Mouse (Mus musculus) neural tube, embryonic 12.5 days (tissue): ENCODE results near the gene Kdm6b. TPM values are rescaled to one million over a fixed set of nuclear protein-coding genes. Genes with fewer than 3 reads are reported as not detected.
"Not testable (repeated sequence)": the region's sequence is repeated elsewhere in the genome, so short reads cannot be mapped to it uniquely, and the experiment has no call there.

ENCODE experiments used
- ATAC-seq: fragments of 200-750 bp; cut with Nextera tagmentation; 2 replicates; pipeline ENCODE4 v1.8.0; 2017; ENCODE audit warnings: low read depth, mild to moderate bottlenecking, moderate TSS enrichment, moderate library complexity; ENCODE audit not compliant: low FRiP score
- H3K27ac ChIP-seq: fragments of 300-500 bp; sonication (generic); 2 replicates; pipeline ENCODE4 v1.5.1; 2016
- H3K27me3 ChIP-seq: fragments of 300-500 bp; sonication (generic); replicated peaks from 2 replicates; pipeline ENCODE4 v1.6.1; 2016; ENCODE audit warnings: mild to moderate bottlenecking
- H3K36me3 ChIP-seq: fragments of 300-500 bp; sonication (generic); 2 replicates; pipeline ENCODE4 v1.6.1; 2016; ENCODE audit warnings: mild to moderate bottlenecking
- H3K4me1 ChIP-seq: fragments of 300-500 bp; sonication (generic); 2 replicates; pipeline ENCODE4 v1.6.1; 2016
- H3K4me2 ChIP-seq: fragments of 300-500 bp; sonication (generic); replicated peaks from 2 replicates; pipeline ENCODE4 v1.6.1; 2016; ENCODE audit warnings: mild to moderate bottlenecking
- H3K4me3 ChIP-seq: fragments of 300-500 bp; sonication (generic); 2 replicates; pipeline ENCODE4 v1.5.1; 2016
- H3K9ac ChIP-seq: fragments of 300-500 bp; sonication (generic); 2 replicates; pipeline ENCODE4 v1.6.1; 2016; ENCODE audit warnings: mild to moderate bottlenecking
- H3K9me3 ChIP-seq: fragments of 300-500 bp; sonication (generic); 2 replicates; pipeline ENCODE4 v1.6.1; 2016; ENCODE audit warnings: mild to moderate bottlenecking
- WGBS: fragments of 180-500 bp; shearing (Covaris S2); methylation state at CpG from one replicate; pipeline ENCODE4 v1.1.7; 2016; 5-methylcytosine and 5-hydroxymethylcytosine counted together
- polyA plus RNA-seq: library from polyadenylated mRNA; unstranded; fragments of >200 nt; fragmentation: Nextera tagmentation; extraction: Ambion mirVana; gene quantifications from 2 replicates; pipeline ENCODE4 v1.2.1, GENCODE M21; 2016

Gene Kdm6b
- polyA plus RNA-seq, 1 experiment from 2014 or later: 48.6 TPM

DNA sequence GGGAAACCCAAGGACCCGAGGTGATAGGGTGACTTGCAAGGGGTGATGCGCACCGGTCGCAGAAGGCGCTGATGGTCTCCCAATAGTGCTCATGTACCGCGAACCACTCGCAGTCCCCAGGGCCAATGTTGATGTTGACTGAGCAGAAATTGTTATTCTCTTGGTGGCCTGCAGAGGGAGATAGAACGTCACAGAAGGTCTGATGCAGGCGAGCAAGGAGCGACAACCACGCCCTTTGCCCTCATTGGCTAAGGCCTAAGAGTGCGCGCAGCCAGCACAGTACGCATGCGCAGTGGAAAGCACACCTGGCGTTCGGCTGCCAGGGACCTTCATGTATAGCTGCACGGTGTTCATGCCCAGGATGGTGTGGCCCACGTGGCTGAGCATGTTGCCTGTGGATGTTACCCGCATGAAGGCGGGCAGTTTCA lies 12.3 kb downstream of the Kdm6b start:
- no peak overlapping the region for H3K4me3 ChIP-seq
- no peak overlapping the region for H3K27ac ChIP-seq
- peak; percentile 70 for ATAC-seq
- H3K27me3 ChIP-seq: peaks cover 17% of the 10 kb centered on the region
- no peak overlapping the region for H3K9ac ChIP-seq
- H3K4me2 ChIP-seq: 0 out of 2 replicates have a peak overlapping the region, but pooled peaks have one; percentile 16
- WGBS: 18% methylated on average over 22 of the region's 22 CpGs
- H3K36me3 ChIP-seq: peaks cover 73% of the 10 kb centered on the region
- no peaks in the 10 kb centered on the region for H3K9me3 ChIP-seq
- H3K4me1 ChIP-seq: peaks cover 35% of the 10 kb centered on the region

DNA sequence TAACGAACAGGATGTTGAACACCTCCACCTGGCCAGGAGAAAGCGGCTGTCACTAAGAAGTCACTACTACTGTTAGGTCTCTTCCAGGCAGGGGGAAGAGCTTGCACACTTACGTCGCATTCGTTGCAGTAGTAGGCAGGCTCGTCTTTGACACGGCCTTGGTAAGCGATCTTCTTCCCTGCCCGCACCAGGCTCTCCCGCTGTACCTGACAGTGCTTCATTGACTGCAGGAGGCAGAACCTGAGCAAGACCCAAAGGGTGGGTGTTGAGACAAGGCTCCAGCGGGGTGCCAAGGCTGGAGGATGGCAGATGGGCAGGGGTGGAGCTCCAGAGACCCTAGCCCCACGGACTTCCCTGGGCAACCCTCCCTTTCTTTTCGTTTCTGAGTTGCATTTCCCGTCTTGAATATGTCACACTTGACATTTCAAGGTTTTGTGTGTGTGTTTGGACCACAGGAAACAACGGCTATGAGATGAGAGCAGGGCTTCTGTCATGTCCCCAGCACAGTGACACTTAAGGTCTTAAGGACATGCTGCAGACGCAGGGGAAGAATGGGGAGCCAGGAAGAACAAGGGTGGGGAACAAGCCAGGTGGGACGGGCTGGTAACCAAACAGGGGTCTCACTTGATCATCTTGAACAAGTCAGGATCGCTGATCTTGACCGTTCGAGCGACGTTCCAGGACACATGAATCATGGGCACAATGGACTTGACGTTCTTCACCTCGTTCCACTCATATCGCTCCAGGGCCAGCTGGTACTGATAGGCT lies 13.2 kb downstream of the Kdm6b start:
- WGBS: 75% methylated on average over 25 of the region's 25 CpGs

DNA sequence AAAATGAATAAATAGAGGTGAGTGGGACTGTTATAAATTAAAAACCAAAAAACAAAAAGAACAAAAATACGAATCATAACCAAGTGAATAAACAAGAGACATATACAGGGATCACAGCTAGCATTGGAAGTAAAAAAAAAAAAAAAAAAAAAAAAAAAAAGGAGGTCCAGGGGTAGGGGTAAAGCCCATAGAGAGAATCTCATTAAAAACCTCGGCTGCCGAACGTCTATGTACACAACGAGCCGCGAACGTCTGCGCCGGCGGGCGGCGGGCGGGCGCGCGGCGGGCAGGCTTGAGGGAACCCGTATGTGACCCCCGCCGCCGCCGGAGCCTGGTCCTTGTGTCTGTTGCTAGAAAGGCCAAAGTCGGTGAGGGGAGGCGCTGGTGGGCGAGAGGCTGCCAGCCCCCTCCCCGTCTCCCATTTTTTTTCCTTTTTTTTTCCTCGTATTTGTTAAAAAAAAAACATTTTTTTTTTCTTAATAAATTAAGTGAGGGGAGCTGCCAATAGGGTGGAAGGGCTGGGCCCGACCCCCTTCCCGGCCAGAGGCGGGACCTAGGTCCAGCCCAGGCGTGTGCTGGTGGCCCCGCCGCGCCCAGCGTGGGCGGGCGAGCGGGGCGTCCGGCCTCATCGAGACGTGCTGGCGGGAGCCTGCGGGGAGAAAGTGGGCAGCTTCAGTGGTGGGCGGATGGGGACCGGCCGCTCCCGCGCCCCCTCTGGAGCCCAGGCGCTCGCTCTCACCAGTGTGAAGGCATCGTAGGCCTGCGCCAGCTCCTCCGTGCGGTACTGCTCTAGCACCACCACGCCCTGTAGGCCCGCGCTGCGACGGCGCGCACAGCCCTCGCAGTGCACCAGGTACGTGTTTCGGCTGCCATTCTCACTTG lies 14.0 kb downstream of the Kdm6b start:
- H3K9ac ChIP-seq: 0 out of 2 replicates have a peak overlapping the region, but pooled peaks have one; percentile 26
- H3K36me3 ChIP-seq: peaks cover 55% of the 10 kb centered on the region
- peaks cover 17% of the 10 kb centered on the region for H3K27me3 ChIP-seq
- 15% methylated on average over 66 of the region's 66 CpGs for WGBS
- H3K4me1 ChIP-seq: peaks cover 38% of the 10 kb centered on the region
- no peak overlapping the region for H3K27ac ChIP-seq
- ATAC-seq: no peak
- H3K4me2 ChIP-seq: peak overlapping the region; percentile 40
- peak overlapping the region; percentile 14; the same call in 1 of the 2 replicates for H3K4me3 ChIP-seq
- no peaks in the 10 kb centered on the region for H3K9me3 ChIP-seq

More for the DNA sequence above, 13.2 kb downstream of the Kdm6b start:
- Histone ChIP-seq H3K36me3 (peaks cover 63% of the 10 kb centered on the region), H3K4me2 (peak overlapping the region; percentile 40), H3K4me3 (peak overlapping the region; percentile 14; the same call in 1 of the 2 replicates), H3K27me3 (peaks cover 17% of the 10 kb centered on the region), H3K9me3 (no peaks in the 10 kb centered on the region), H3K9ac (0 out of 2 replicates have a peak overlapping the region, but pooled peaks have one; percentile 5), H3K4me1 (peaks cover 38% of the 10 kb centered on the region), H3K27ac (no peak overlapping the region)
- ATAC-seq: no peak

DNA sequence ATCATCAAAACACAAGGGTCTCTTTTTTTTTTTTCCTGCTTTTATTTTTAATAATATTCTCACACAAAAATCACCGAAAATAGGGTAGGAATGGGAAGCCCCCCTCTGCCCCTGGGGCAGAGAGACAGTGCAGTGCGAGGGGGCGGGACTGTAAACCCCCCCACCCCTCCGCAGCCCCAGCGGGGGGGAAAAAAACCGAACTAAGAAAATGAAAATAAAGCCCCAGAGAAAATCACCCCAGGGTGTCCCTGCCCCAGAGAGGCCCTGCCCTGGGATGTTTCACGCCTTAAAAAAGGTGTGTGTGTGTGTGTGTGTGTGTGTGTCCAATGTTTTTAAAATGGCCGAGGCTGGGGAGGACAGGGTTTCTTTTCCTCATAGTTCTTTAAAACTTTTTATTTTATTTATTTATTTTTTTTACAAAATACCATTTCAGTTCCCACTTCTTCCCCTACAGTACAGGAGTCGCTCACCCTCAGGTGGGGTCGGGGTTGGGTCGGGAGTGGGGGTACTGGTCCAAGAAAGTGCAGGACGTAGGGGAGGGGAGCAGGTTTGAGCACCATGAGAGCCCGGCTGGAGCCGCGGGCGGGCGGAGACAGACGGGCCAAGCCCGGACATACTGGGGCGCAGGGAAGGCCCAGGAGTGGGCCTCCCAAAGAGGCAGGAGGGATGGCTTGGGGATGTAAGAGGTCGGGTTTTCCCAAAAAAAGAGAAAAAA lies 14.8 kb downstream of the Kdm6b start:
- Histone ChIP-seq H3K4me1 (peaks cover 42% of the 10 kb centered on the region), H3K27ac (no peak overlapping the region), H3K9me3 (no peaks in the 10 kb centered on the region), H3K9ac (peak overlapping the region; percentile 38; the same call in 1 of the 2 replicates), H3K4me2 (peak overlapping the region; percentile 79), H3K4me3 (no peak overlapping the region), H3K27me3 (peaks cover 17% of the 10 kb centered on the region), H3K36me3 (peaks cover 47% of the 10 kb centered on the region)
- no peak for ATAC-seq
- 14% methylated on average over 21 of the region's 21 CpGs for WGBS

DNA sequence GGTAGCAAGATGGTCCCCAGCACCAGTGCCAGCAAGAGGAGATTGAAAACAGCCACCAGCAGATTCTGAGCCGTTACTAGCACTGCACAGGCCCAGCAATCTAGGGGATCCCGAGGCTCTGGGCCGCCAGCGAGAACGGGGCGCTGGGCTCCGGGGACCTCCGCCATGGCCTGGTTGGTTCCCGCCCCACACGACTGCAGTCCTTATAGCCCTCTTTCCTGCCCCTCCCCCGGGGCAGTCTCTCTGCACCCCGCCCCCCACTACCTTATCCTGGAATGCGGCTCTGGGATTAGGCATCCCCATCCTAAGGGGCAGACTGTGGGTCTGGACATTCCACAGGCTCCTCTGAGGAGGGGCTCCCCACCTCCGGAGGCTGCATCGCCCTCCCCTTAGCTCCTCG lies 15.4 kb downstream of the Kdm6b start, which contains the start of gene Tmem88:
Tmem88 (minus strand) TSS at position 176 of the 400 bp plus-strand sequence.
- ATAC-seq: no peak
- Histone ChIP-seq H3K36me3 (peaks cover 41% of the 10 kb centered on the region), H3K9me3 (no peaks in the 10 kb centered on the region), H3K4me2 (peak within 1 kb of the TSS; percentile 79), H3K27me3 (peaks cover 17% of the 10 kb centered on the region), H3K4me3 (peak within 1 kb of the TSS; percentile 7), H3K4me1 (peaks cover 42% of the 10 kb centered on the region), H3K9ac (peak within 1 kb of the TSS; percentile 82; the same call in 1 of the 2 replicates), H3K27ac (no peak within 1 kb of the TSS)
- 9% methylated on average over 16 of the region's 16 CpGs for WGBS

DNA sequence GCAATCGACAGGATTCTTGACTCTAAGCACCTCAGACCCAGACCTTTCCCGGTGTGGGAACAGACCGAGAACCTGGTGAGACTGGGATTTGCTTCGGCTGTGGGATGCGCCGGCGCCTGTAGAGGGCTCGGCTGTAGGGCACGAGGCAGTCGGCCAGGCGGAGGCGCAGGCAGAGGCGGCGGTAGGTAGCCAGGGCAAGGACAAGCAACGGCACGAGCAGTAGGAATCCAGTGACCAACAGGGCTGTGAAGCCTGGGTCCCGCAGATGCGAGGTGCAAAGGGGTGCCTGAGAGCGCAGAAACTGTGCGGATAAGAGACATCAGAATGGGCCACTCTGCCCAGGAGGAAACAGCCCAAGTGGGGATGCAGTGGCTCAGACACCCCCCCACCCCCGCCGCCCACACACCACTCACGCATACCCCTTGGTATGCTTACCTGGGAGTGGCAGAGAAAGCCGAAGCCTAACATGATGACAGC lies 15.9 kb downstream of the Kdm6b start:
- Histone ChIP-seq H3K9ac (peak overlapping the region; percentile 38; the same call in 1 of the 2 replicates), H3K4me1 (peaks cover 42% of the 10 kb centered on the region), H3K27ac (no peak overlapping the region), H3K9me3 (no peaks in the 10 kb centered on the region), H3K36me3 (peaks cover 37% of the 10 kb centered on the region), H3K4me3 (peak overlapping the region; percentile 7), H3K27me3 (peaks cover 17% of the 10 kb centered on the region), H3K4me2 (peak overlapping the region; percentile 79)
- WGBS: 14% methylated on average over 24 of the region's 24 CpGs
- ATAC-seq: no peak

DNA sequence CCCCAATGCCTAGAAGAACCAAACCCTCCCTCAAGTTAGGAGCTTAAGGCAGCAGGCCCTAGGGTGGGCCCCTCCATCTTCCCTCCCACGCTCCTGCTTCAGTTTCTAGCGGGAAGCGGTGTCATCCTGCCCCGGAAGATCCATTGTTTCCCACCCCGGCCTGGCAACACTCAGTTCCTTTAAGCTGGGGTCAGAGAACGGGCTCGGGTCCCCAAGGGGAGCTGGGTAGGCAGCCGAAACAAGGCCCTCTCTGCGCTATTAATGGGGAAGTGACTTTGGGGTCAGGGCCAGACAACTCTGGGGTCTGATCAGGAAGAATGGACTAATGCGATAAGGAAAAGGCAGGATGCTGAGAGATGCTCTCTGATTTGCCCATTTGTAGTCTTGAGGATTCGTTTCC lies 16.7 kb downstream of the Kdm6b start:
- Histone ChIP-seq H3K9me3 (no peaks in the 10 kb centered on the region), H3K36me3 (peaks cover 32% of the 10 kb centered on the region), H3K9ac (peak overlapping the region; percentile 82), H3K27ac (no peak overlapping the region), H3K27me3 (peaks cover 17% of the 10 kb centered on the region), H3K4me3 (peak overlapping the region; percentile 73; the same call in 1 of the 2 replicates), H3K4me1 (peaks cover 42% of the 10 kb centered on the region), H3K4me2 (peak overlapping the region; percentile 79)
- no peak for ATAC-seq
- 26% methylated on average over 11 of the region's 11 CpGs for whole genome bisulfite sequencing

DNA sequence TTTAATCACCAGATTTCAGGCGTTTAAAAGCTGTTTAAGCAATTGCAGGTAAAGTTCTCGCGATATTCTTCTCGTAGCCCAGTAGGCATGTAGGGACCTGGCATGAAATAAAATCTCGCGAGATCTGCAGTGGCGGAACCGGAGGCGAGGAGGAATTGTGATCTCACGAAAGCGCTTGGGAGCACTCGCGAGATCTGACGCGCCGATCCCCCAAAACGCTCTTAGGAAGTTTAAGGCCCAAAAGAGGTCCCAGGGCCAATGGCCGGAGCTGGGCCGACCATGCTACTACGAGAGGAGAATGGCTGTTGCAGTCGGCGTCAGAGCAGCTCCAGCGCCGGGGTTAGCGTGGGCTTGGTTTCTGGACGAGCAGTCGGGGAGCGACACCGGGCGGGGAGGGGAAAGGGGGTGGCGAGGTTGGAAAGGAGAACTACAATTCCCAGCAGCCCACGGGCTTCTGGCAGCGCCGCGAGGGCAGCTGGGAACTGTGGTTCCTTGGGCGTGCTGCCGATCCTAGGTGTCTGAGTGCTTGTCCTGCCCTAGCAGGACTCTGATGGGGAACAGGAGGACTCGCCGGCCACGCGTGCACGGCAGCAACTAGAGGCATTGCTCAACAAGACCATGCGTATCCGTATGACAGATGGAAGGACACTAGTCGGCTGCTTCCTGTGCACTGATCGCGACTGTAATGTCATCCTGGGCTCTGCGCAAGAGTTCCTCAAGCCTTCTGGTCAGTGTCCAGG lies 17.7 kb downstream of the Kdm6b start:
- H3K27ac ChIP-seq: peak overlapping the region; percentile 85; the same call in 1 of the 2 replicates

DNA sequence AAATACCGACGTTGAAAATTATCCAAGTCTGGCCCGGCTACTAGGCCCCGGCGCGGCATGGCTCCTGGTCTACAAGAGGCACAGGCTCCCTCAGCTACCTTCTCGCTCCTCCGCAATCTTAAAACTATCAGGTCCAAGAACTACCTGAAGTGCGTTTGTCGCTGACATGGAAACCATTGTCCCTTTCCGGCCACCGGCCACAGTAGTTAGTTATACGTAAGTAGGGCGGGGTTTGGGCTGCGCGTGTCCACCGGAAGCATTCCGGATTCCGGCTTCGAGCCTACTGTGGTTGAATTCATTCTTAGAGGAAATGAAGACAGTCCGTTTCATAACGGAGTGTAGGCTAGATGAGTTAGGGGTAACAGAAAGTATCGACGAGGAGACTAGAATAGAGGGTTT lies 18.2 kb downstream of the Kdm6b start, which contains the start of the genes Naa38 and Cyb5d1:
Naa38 (plus strand) TSS at position 253 of the 399 bp plus-strand sequence.
Cyb5d1 (minus strand) TSS at position 397 of the 399 bp plus-strand sequence.
- Histone ChIP-seq H3K27ac (peak within 1 kb of the TSS; percentile 85; the same call in 1 of the 2 replicates), H3K36me3 (peaks cover 16% of the 10 kb centered on the region), H3K4me2 (peak within 1 kb of the TSS; percentile 79), H3K9ac (peak within 1 kb of the TSS; percentile 82), H3K4me1 (peaks cover 38% of the 10 kb centered on the region), H3K4me3 (peak within 1 kb of the TSS; percentile 73)
- not testable (repeated sequence) for H3K9me3 ChIP-seq, H3K27me3 ChIP-seq
- under 1% methylated on average over 24 of the region's 24 CpGs for WGBS
- ATAC-seq: peak; percentile 74

More for the DNA sequence above, 17.7 kb downstream of the Kdm6b start:
- Histone ChIP-seq H3K4me2 (peak overlapping the region; percentile 79), H3K4me1 (peaks cover 38% of the 10 kb centered on the region), H3K9ac (peak overlapping the region; percentile 82), H3K36me3 (peaks cover 22% of the 10 kb centered on the region), H3K27me3 (peaks cover 15% of the 10 kb centered on the region), H3K9me3 (no peaks in the 10 kb centered on the region), H3K4me3 (peak overlapping the region; percentile 73)
- ATAC-seq: peak; percentile 86
- WGBS: under 1% methylated on average over 48 of the region's 48 CpGs

DNA sequence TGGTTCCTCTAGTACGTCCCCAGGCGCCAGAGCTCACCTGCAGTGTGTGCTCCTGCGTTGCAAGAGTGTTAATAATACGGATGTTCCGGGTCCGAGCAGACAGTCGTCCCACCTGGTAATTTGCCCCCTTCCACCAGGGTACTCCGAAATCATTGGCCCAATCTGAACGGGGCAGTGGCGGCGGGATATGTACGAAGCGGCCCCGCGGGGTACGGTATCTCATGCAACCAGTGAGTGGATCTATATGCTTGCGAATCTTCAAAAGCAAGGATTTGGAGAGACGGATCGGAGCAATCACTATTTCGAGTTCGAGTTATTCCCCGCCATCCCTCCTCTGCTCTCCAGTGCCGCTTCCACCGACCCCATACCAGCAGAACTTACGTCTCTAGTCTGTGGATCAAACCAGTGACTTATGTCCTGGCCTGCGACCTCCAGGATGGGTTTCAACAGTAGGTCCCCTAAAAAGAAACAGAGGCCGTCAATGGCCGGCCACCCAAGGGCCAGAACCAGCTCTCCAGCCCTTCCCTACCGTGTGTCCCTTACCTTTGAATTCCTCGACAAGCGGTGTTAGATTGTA lies 18.8 kb downstream of the Kdm6b start:
- 2% methylated on average over 31 of the region's 31 CpGs for WGBS
- not testable (repeated sequence) for H3K27ac ChIP-seq
- peaks cover 32% of the 10 kb centered on the region for H3K4me1 ChIP-seq

More for the DNA sequence above, 18.8 kb downstream of the Kdm6b start:
- ATAC-seq, H3K9me3 ChIP-seq, H3K27me3 ChIP-seq: not testable (repeated sequence)
- peak overlapping the region; percentile 82 for H3K9ac ChIP-seq
- H3K4me3 ChIP-seq: peak overlapping the region; percentile 73
- H3K36me3 ChIP-seq: peaks cover 11% of the 10 kb centered on the region
- peak overlapping the region; percentile 79 for H3K4me2 ChIP-seq
